Mouse (Mus musculus) thymus, adult 2 months (tissue): ENCODE results near the gene Hoxb3. TPM values are rescaled to one million over a fixed set of nuclear protein-coding genes. Genes with fewer than 3 reads are reported as not detected.

Experiments
- DNase-seq: peaks from one replicate; pipeline ENCODE4 v3.0.0; 2021
- H3K27ac ChIP-seq: fragments of 200-500 bp; 2 replicates; pipeline ENCODE4 v1.5.1; 2012; ENCODE audit warnings: low read length, control low read depth; ENCODE audit not compliant: control insufficient read depth, insufficient read depth
- H3K27me3 ChIP-seq: fragments of 200-500 bp; 2 replicates; pipeline ENCODE4 v1.6.1; 2012; ENCODE audit warnings: mild to moderate bottlenecking, low read length, moderate library complexity, mixed read lengths; ENCODE audit not compliant: control insufficient read depth, insufficient read depth
- H3K36me3 ChIP-seq: fragments of 200-500 bp; 2 replicates; pipeline ENCODE4 v1.6.1; 2012; ENCODE audit warnings: mild to moderate bottlenecking, low read length, moderate library complexity; ENCODE audit not compliant: control insufficient read depth, insufficient read depth
- H3K4me1 ChIP-seq: fragments of 200-500 bp; replicated peaks from 2 replicates; pipeline ENCODE4 v1.6.1; 2012; ENCODE audit warnings: low read length; ENCODE audit not compliant: control insufficient read depth, insufficient read depth
- H3K4me3 ChIP-seq: fragments of 200-500 bp; 2 replicates; pipeline ENCODE4 v1.5.1; 2012; ENCODE audit warnings: mild to moderate bottlenecking, low read length, control low read depth, moderate library complexity; ENCODE audit not compliant: control insufficient read depth, insufficient read depth
- CTCF ChIP-seq: fragments of 200-500 bp; IDR thresholded peaks from 2 replicates; pipeline ENCODE4 v1.5.1; 2012; ENCODE audit warnings: mild to moderate bottlenecking, control low read depth, low read length, moderate library complexity, borderline replicate concordance; ENCODE audit not compliant: control insufficient read depth, poor library complexity, insufficient read depth; ENCODE audit errors: extremely low read depth
- POLR2A ChIP-seq: fragments of 200-500 bp; IDR thresholded peaks from 2 replicates; pipeline ENCODE4 v1.6.1; 2012; ENCODE audit warnings: mild to moderate bottlenecking, low read length, control low read depth, moderate library complexity; ENCODE audit not compliant: control insufficient read depth, poor library complexity, insufficient read depth; ENCODE audit errors: extremely low read depth
- WGBS: fragments of 180-500 bp; shearing (Covaris S2); methylation state at CpG from one replicate; pipeline ENCODE4 v1.1.7; 2018; 5-methylcytosine and 5-hydroxymethylcytosine counted together
- polyA plus RNA-seq: library from polyadenylated mRNA; depleted of rRNA; stranded (reverse); fragments of >200 nt; gene quantifications from 2 replicates; pipeline ENCODE4 v1.2.3, GENCODE M21; 2012

The Hoxb3 gene
- polyA plus RNA-seq, 1 experiment = 1.1 TPM

DNA sequence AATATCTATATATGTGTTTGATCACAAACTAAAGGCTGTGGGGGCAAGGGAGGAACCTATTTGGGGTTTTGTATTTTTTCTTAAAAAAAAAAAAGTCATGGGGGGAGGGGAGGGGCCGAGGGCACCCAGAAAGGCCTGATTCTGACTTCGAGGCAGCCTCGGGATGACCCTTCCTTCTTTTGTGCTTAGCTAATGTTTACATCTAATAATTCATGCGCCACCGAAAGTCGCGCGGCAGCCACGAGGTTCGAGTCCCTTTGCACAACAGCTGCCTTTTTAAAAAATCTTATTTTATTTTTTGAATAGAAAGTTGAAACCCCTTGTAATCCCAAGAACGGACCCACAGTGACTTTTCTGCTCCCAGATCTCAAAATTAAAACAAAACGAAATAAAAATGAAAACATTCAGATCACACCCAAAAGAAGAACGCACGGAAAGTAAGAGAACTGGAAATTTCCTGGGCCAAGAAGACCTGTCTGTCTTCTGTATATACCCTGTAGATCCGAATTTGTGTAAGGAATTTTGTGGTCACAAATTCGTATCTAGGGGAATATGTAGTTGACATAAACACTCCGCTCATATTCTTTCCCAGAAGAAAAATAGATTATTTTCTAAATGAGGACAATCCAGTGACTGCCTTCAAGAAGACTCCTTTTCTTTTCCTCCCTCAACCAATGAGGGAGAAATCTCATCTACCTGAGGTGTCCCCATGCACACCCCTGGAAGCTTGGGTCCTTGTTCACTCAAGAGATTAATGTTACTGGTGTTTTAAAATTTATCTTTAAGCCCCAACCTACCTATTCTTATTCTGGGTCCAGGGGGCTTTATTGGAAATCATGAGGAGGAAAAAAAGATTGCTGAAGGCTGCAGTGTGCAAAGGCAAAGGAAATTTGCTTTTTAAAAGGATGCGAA lies 6.2 kb upstream of the Hoxb3 start:
- TF ChIP-seq CTCF (no peak), POLR2A (no peak)
- Histone ChIP-seq H3K4me1 (peaks cover 17% of the 10 kb centered on the region), H3K36me3 (no peaks in the 10 kb centered on the region), H3K27me3 (peaks cover 36% of the 10 kb centered on the region), H3K4me3 (no peak overlapping the region), H3K27ac (no peak overlapping the region)
- WGBS = 89% methylated on average over 18 of the region's 18 CpGs
- no peak for DNase-seq

DNA sequence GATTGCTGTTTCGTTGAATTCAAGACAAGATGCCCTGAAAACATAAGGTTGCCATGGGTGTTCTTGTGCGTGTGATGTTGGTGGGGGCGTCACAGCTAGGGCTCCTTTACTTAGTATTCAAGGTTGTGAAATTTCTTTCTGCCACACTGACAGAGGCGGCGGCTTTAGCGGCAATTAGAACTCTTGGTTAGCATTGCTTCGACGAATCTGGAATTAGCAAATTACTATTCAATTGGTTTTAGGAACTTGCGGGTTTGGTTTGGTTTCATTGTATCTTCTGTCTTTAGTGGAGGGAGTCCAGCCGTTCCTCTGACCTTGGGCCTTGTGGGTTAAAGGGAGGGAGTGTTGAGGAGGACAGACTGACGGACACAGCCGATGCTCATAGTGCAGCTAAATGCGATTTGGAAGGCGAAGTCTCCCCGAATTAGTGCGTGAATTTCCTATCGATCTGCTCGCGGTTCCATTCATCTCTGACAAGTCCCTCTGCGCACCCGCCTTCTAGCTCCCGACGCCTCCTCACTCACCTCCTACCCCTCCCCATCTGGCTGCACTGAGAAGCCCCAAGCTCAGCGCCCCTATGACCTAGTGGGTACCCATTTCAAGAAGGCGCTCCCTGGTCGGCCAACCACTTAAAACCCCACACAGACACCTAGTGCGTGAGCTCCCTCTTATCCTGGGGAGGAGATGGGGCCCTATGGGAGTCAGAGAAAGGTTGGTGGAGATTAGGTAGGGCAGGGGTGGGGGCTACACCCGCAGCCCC lies 5.3 kb upstream of the Hoxb3 start, which contains the start of gene Hoxb4:
Gene Hoxb4 (plus strand): TSS at position 660 of the 760 bp plus-strand sequence.
- H3K27me3 ChIP-seq = peaks cover 36% of the 10 kb centered on the region

GRCm38 (mm10) chr11:96318368-96319070 lies 4.6 kb upstream of the Hoxb3 start:
- under 1% methylated on average over 39 of the region's 45 CpGs for WGBS
- Histone ChIP-seq H3K27ac (no peak overlapping the region), H3K36me3 (no peaks in the 10 kb centered on the region), H3K4me1 (peaks cover 15% of the 10 kb centered on the region), H3K27me3 (peaks cover 34% of the 10 kb centered on the region), H3K4me3 (peak overlapping the region; percentile 67)
- peak; percentile 60 for DNase-seq
- TF ChIP-seq POLR2A (no peak), CTCF (no peak)

More for the DNA sequence above, 5.3 kb upstream of the Hoxb3 start, which contains the start of gene Hoxb4:
- 41% methylated on average over 28 of the region's 28 CpGs for WGBS
- Histone ChIP-seq H3K4me3 (peak within 1 kb of the TSS; percentile 67), H3K36me3 (no peaks in the 10 kb centered on the region), H3K27ac (no peak within 1 kb of the TSS), H3K4me1 (peaks cover 15% of the 10 kb centered on the region)
- TF ChIP-seq POLR2A = no peak
- no peak for TF ChIP-seq CTCF
- no peak for DNase-seq

DNA sequence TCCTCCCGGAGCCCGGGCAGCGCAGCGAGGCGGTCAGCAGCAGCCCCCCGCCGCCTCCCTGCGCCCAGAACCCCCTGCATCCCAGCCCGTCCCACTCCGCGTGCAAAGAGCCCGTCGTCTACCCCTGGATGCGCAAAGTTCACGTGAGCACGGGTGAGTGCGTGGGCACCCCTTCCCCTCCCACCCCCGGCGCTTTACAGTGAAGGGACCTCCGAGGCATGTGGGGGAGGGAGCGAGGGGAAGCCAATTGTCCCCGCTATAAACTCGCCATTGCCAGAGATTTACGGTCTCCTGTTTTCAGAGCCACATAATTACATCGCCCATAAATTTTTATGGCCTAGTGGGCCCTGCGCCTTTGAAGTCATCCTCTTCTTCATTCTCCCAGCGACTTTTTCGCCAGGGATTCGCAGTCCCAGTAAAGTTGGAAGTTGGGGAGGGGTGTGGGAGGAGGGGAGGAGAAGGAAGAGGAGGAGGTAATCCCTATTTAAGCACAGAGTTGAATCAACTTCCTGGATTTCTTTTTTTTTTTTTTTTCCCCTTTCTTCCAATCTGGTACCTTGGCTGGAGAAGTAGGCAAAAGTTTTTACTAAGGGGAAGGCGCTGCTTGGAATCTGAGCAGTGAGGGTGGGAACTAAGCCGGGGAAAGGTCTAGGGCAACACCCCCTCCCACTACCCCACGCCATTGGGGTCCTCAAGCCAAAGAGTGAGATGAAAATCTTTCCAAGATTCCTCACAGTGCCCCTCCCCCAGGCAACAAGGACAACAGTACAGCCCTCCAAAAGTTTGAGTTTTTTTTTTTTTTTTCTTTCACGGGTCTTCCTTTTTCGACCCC lies 3.8 kb upstream of the Hoxb3 start:
- TF ChIP-seq POLR2A (no peak), CTCF (no peak)
- Histone ChIP-seq H3K4me3 (peak overlapping the region; percentile 67), H3K27me3 (peaks cover 27% of the 10 kb centered on the region), H3K36me3 (no peaks in the 10 kb centered on the region), H3K27ac (no peak overlapping the region), H3K4me1 (peaks cover 15% of the 10 kb centered on the region)
- 2% methylated on average over 33 of the region's 34 CpGs for WGBS
- peak; percentile 8 for DNase-seq

GRCm38 (mm10) chr11:96319910-96320309 lies 3.2 kb upstream of the Hoxb3 start:
- no peak for TF ChIP-seq POLR2A
- peaks cover 15% of the 10 kb centered on the region for H3K4me1 ChIP-seq
- no peak overlapping the region for H3K27ac ChIP-seq
- peak overlapping the region; percentile 22; the same call in 1 of the 2 replicates for H3K4me3 ChIP-seq
- no peaks in the 10 kb centered on the region for H3K36me3 ChIP-seq
- WGBS = 22% methylated on average over 29 of the region's 29 CpGs
- H3K27me3 ChIP-seq = peaks cover 20% of the 10 kb centered on the region
- no peak for DNase-seq
